Mouse (Mus musculus): ENCODE measurements at regions not wholly inside any gene's neighbourhood (a gene's known extent, or its start where the extent isn't known, plus 50 kb on each side); places are given as distances from the start of the nearest gene placed in this dataset.

GRCm38 (mm10) chr10:96557336-96557735, 59.5 kb upstream of the Btg1 start:
- no peak for DNase-seq (ENCODE audit: low read depth, low spot score)

GRCm38 (mm10) chr10:96565343-96565742, 51.5 kb upstream of the Btg1 start:
- no peak for DNase-seq (ENCODE audit: low read depth, low spot score)

All from ZHBTc4 (cell line).